Mouse (Mus musculus) olfactory bulb, adult 2 months (tissue): Measurements from ENCODE around the gene E2f4. TPM values are rescaled to one million over a fixed set of nuclear protein-coding genes. Genes with fewer than 3 reads are reported as not detected.

ENCODE experiments used
- H3K27ac ChIP-seq: fragments of 200-500 bp; 2 replicates; pipeline ENCODE4 v1.5.1; 2012; ENCODE audit warnings: low read depth, low read length; ENCODE audit not compliant: insufficient read depth
- H3K4me1 ChIP-seq: fragments of 200-500 bp; 2 replicates; pipeline ENCODE4 v1.6.1; 2012; ENCODE audit warnings: low read length; ENCODE audit not compliant: control insufficient read depth, insufficient read depth
- H3K4me3 ChIP-seq: fragments of 200-500 bp; 2 replicates; pipeline ENCODE4 v1.5.1; 2012; ENCODE audit warnings: mild to moderate bottlenecking, low read depth, low read length, moderate library complexity; ENCODE audit not compliant: insufficient read depth
- CTCF ChIP-seq: fragments of 200-500 bp; IDR thresholded peaks from 2 replicates; pipeline ENCODE4 v1.5.1; 2012; ENCODE audit warnings: low read depth, mild to moderate bottlenecking, low read length, moderate library complexity; ENCODE audit not compliant: insufficient read depth
- POLR2A ChIP-seq: fragments of 200-500 bp; IDR thresholded peaks from 2 replicates; pipeline ENCODE4 v1.6.1; 2012; ENCODE audit warnings: mild to moderate bottlenecking, low read depth, low read length, moderate library complexity; ENCODE audit not compliant: insufficient read depth
- WGBS: fragments of 180-500 bp; shearing (Covaris S2); methylation state at CpG from one replicate; pipeline ENCODE4 v1.1.7; 2018; 5-methylcytosine and 5-hydroxymethylcytosine counted together
- polyA plus RNA-seq: library from polyadenylated mRNA; stranded (reverse); fragments of >200 nt; gene quantifications from 2 replicates; pipeline ENCODE4 v1.2.4, GENCODE M21; 2012; ENCODE audit warnings: low replicate concordance; ENCODE audit not compliant: missing spikeins, insufficient read depth, insufficient read length

Gene E2f4
- polyA plus RNA-seq, 1 experiment: not detected

DNA sequence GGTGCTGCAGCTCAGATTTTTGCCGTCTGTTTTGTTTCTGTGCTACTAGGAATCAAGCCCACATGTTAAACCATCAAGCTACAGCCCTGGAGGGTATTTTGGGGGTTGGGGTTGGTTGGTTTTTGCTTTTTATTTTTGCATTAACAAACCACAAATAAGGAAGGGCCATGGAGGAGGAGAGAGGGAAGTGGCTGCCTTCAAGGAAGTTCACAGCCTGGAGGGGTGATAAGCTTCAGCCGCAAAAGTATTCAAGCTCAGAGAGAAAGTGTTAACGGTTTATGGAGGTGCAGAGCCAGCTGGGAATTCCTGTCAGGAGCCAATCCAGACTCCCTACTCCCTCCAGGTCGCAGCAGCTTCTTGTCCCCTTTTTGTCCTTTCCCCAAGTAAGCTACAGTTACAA is 41.5 kb downstream of the E2f4 start:
- H3K4me3 ChIP-seq: no peak overlapping the region
- 75% methylated on average over 4 of the region's 4 CpGs for whole genome bisulfite sequencing
- H3K27ac ChIP-seq: no peak overlapping the region
- TF ChIP-seq CTCF: no peak
- no peak for TF ChIP-seq POLR2A
- no peaks in the 10 kb centered on the region for H3K4me1 ChIP-seq

DNA sequence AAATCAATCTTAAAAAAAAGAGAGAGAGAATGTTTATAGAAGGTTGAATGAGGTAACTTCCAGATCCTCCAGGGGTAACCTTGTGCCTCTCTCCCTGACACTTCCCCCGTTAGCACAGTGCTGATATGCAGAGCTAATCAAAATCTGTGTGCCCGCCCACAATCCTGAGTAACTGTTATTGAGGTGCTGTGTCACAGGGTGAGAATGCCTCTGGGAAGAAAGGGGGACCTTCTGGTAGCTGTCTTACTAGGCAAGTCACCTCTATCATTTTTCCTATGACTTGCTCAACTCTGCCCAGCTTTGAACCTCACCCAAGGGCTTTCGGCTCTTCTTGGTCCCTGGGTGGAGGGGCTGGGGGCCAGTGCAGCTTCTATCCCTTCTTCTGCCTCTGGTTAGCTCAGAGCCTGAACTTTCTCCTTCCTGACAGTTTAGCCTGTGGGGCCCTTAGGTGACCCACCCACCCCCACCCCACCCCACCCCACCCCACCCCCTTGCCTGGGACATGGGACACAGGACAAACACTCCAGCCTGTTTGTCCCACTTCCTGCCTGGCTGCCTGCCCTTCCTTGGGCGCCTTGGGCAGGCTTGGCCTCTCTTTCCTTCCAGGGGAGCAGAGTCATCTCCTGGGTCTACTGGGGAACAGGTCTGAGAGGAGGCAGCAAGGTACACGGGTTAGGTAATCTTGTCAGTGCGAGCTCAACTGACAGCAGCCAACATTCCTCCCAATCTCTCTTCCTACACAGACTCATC is 42.6 kb downstream of the E2f4 start:
- Histone ChIP-seq H3K27ac (no peak overlapping the region), H3K4me1 (peaks cover 2% of the 10 kb centered on the region; the same call in 1 of the 2 replicates), H3K4me3 (no peak overlapping the region)
- TF ChIP-seq POLR2A (no peak), CTCF (no peak)
- 81% methylated on average over 6 of the region's 6 CpGs for WGBS

DNA sequence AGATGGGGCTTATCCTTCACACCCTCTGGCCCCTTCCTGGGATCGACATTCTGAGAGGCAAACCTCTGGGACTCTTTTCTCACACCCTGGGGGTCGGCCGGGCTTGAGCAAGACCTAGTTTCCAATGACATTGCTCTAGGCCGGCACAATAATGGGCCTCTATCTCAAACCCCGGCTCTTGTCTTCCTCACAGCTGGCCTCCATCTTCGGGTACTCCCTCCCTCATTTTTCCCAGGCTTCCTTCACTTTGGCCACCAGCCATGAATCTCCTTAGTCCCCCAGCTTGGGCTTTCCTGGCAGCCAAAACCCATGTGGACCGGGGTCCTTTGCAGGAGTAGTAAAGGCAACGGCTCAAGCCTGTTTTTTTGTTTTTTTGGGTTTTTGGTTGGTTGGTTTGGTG is 43.9 kb downstream of the E2f4 start:
- 35% methylated on average over 8 of the region's 8 CpGs for WGBS
- Histone ChIP-seq H3K4me1 (peaks cover 7% of the 10 kb centered on the region), H3K4me3 (no peak overlapping the region), H3K27ac (no peak overlapping the region)
- no peak for TF ChIP-seq CTCF
- TF ChIP-seq POLR2A: no peak

DNA sequence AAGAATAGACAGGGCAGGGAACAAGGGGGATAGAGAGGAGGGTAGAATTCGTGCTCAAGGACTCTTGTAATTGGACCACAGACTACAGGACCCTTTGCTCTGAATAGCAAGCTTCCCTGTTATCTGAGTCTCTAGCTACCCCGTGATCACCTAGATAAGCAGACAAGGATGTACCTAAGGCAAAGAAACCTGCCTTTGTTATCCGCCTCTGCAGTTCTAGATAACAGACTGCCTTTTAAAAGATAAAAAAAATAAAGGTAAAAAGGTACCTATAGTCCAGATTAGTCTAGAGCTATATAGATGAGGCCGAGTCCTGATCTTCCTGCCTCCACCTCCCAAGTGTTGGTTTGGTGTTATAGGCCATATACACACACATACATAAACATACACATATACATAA is 45.3 kb downstream of the E2f4 start:
- Histone ChIP-seq H3K4me1 (peaks cover 20% of the 10 kb centered on the region), H3K4me3 (no peak overlapping the region), H3K27ac (no peak overlapping the region)
- no peak for TF ChIP-seq CTCF
- no peak for TF ChIP-seq POLR2A
- WGBS: 86% methylated on average over 4 of the region's 4 CpGs

DNA sequence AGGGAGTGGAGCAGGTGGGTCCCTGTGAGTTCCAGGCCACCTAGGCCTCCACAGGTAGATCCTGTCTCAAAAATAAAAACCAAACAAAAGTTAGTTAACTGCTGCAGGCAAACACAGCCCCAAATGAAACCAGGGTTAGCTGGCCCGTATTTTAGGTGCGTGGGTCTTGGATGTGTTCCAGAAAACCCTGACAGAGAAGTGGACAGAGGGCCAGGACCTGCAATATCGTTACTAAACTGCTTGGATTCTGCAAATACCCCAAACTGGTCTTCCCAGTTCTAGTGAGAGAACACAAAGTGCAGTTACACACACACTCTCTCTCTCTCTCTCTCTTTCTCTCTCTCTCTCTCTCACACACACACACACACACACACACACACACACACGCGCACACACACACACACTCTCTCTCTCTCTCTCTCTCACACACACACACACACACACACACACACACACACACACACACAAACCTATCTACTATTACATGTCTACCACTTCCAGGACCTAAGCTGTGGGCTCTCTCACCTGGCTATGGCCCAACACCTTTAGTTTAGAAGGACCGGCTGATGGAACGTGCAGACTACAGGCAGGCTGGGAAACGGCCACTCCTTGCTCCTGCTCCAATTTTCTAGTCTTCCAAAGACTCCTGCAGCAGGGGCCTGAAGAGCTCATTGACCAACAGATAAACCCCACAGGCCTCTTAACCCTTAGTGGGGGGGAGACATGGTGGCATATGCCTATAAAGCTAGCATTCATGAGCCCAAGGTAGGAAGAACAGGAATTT is 46.5 kb downstream of the E2f4 start:
- Histone ChIP-seq H3K4me3 (no peak overlapping the region), H3K4me1 (peaks cover 25% of the 10 kb centered on the region), H3K27ac (no peak overlapping the region)
- WGBS: 58% methylated on average over 8 of the region's 8 CpGs
- TF ChIP-seq POLR2A: no peak
- no peak for TF ChIP-seq CTCF

DNA sequence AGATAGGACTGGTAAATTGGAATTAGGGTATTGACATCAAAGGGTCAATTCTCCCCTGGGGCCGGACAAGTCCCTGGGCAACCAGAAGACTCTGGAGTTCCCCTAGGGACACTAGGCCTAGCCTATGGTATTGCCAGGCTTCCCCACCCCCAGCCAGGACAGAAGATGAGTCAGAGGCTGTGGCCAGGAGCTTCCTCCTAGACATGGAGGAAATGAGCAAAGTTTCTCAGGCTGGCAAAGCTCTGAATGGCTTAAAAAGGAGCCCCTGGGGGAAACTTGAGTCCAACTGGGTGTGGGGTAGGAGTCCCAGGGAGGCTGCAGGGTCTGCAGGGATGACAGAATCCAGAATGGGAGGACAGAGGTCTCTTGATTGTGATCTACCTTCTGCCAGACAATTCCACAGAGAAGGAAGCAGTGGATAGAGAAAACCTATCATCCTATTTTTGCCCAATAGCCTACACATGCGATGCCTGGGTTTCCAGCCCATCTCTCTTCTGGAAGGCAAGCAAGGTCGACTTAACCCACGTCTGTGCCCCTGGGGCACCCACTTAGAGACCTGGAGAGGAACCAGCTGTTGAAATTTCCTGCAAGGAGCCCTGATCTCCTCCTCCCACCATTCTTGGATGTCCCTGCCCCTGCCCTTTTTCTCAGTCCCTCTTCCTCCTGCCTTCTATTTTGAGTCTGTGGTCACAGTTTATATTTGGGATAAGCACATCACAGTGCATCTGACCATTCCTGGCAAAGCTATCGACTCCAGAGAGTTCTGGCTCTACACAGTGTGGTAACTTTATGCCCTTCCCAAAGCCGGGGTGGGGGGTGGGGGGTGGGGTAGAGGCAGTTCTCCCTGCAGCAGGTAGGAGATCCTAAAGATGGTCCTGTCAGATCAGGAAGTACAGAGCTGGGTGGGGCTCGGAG is 47.9 kb downstream of the E2f4 start:
- H3K4me3 ChIP-seq: no peak overlapping the region
- 69% methylated on average over 7 of the region's 7 CpGs for WGBS
- TF ChIP-seq POLR2A: no peak
- no peak for TF ChIP-seq CTCF

DNA sequence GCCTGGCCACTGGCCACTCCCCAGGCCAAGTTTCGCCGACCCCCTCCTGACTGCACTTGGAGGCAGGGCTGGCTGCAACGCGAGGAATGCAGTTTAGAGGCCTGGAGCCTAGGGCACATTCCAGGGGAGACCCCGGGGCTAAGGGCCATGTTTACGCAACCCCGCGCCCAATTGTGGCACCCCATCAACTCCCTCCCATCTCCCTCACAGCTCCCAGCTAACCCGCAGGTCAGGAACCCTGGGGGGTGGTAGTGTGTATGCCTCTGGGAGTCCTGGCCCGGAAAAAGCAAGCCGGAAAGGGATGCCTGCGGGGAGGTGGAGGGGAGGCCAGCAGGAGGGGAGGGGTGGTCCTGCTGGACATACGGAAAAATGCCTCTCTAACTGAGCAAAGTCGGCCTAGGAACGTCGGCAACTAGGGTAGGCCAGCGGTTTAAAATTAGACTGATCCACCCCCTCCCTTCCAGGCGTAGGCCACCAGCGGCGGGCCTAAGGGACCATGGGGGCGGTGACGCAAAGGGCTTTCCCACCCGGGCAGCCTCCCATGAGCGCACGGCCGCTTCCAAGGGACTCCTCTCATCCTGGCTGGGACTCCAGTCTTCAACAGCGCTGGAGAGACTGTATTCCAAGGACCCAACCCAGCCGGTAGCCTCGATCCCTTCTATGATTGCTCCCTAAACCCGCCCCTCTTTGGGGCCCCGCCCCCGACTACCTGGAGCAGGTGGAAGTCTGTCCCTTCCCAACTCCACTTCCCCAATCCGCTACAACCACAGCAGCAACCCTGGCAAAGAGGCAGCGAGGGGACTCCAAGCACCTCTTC is 49.4 kb downstream of the E2f4 start:
- no peak for TF ChIP-seq CTCF
- no peak for TF ChIP-seq POLR2A
- no peak overlapping the region for H3K27ac ChIP-seq
- 14% methylated on average over 34 of the region's 34 CpGs for WGBS
- peak overlapping the region; percentile 81 for H3K4me3 ChIP-seq
- H3K4me1 ChIP-seq: peaks cover 34% of the 10 kb centered on the region

More for the DNA sequence above, 47.9 kb downstream of the E2f4 start:
- Histone ChIP-seq H3K4me1 (peaks cover 32% of the 10 kb centered on the region), H3K27ac (no peak overlapping the region)

DNA sequence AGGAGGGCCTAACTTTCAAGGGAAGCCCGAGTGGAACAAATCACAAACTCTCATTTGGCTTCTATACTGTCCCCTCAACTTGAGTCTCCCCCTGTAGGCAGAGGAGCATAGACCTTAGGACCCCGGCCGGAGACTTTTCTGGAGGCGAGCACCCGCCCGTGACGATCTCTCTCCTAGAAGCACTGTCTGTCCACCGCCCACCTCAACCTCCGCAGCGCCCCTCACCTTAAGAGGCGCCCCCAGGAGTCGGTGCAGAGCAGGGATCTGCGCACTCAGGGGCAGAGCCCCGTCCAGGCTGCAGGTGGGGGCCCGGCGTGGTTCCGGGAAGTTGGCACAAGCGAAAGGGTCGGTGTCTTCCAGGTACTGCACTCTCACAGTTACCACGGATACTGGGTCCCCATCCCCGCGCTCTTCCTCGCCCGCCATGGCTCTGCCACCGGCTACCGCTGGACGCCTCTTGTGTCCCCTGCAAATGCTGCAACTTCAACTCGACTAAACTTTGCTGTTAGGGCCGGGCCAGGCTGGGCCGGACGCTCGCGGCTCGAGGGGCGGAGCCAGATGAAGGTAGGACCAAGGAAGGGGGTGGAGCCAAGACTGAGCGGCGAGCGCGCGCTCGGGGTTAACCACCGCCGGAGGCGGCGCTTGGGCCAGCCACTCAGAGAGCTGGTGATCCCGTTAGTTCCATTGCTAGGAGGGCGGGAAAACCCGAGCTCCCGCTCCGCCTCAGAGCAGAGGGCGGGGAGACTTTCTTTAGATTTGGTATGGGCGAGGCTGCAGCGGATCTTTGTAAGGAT is 50.2 kb downstream of the E2f4 start, which contains the start of gene Fhod1:
Gene Fhod1 (minus strand): TSS at position 526 of the 794 bp plus-strand sequence.
- H3K27ac ChIP-seq: no peak within 1 kb of the TSS
- WGBS: under 1% methylated on average over 53 of the region's 53 CpGs
- H3K4me1 ChIP-seq: peaks cover 34% of the 10 kb centered on the region
- peak within 1 kb of the TSS; percentile 81 for H3K4me3 ChIP-seq
- TF ChIP-seq CTCF: no peak
- 0 out of 2 replicates have a peak, but pooled peaks have one; percentile 23 for TF ChIP-seq POLR2A
